Mouse (Mus musculus) limb, embryonic 11.5 days (tissue): ENCODE measurements around the gene Med9. TPM values are rescaled to one million over a fixed set of nuclear protein-coding genes. Genes with fewer than 3 reads are reported as not detected.

Source experiments
- polyA plus RNA-seq: library from polyadenylated mRNA; unstranded; fragments of >200 nt; fragmentation: Nextera tagmentation; extraction: Ambion mirVana; gene quantifications from 2 replicates; pipeline ENCODE4 v1.2.1, GENCODE M21; 2014

The Med9 gene
- polyA plus RNA-seq, 1 experiment from 2014 or later: 45.5 TPM

Other genes with a start within 250 kb of the Med9 start
- 1.3 and 2.4 TPM in 2 replicates for gene Pld6, start 160.6 kb upstream of the Med9 start, polyA plus RNA-seq
- gene Flcn, start 138.2 kb upstream of the Med9 start, polyA plus RNA-seq: 32.0 and 33.7 TPM in 2 replicates
- 36.1 and 37.2 TPM in 2 replicates for gene Nt5m, start 108.8 kb upstream of the Med9 start, polyA plus RNA-seq
- 244 and 250 TPM in 2 replicates for gene Cops3, start 108.4 kb upstream of the Med9 start, polyA plus RNA-seq
- 1.1 and 1.2 TPM in 2 replicates for gene Rasd1, start 16.7 kb downstream of the Med9 start, polyA plus RNA-seq
- gene Pemt, start 98.3 kb downstream of the Med9 start, polyA plus RNA-seq: 4.9 and 6.1 TPM in 2 replicates
- 35.5 and 36.0 TPM in 2 replicates for gene Rai1, start 156.8 kb downstream of the Med9 start, polyA plus RNA-seq